Mouse (Mus musculus) retina, postnatal 7 days (tissue): ENCODE data around the gene Edrf1.

Experiments
- DNase-seq: peaks from one replicate; pipeline ENCODE4 v3.0.0-alpha.2; 2012; ENCODE audit warnings: low read depth, low spot score

The Edrf1 gene

GRCm38 (mm10) chr7:133637361-133638305 is at the start of gene Edrf1:
Edrf1 (plus strand) TSS chr7:133637543.
- peak; percentile 98 for DNase-seq

- DNase-seq = no peak
Measured at GRCm38 (mm10) chr7:133591750-133592149, 45.6 kb upstream of the Edrf1 start.

- DNase-seq = no peak
Measured at GRCm38 (mm10) chr7:133600558-133600957, 36.8 kb upstream of the Edrf1 start.

GRCm38 (mm10) chr7:133602058-133602457 is 35.3 kb upstream of the Edrf1 start, which contains the start of gene Tex36:
Tex36 (minus strand) TSS chr7:133602158.
- DNase-seq = no peak

GRCm38 (mm10) chr7:133603156-133603555 is 34.2 kb upstream of the Edrf1 start:
- DNase-seq = no peak

GRCm38 (mm10) chr7:133604427-133605081 is 32.8 kb upstream of the Edrf1 start:
- no peak for DNase-seq

GRCm38 (mm10) chr7:133607331-133607730 is 30.0 kb upstream of the Edrf1 start:
- DNase-seq = no peak

GRCm38 (mm10) chr7:133607883-133608575 is 29.3 kb upstream of the Edrf1 start:
- no peak for DNase-seq

GRCm38 (mm10) chr7:133608631-133609340 is 28.6 kb upstream of the Edrf1 start:
- no peak for DNase-seq

- no peak for DNase-seq
Measured at GRCm38 (mm10) chr7:133609585-133609984, 27.8 kb upstream of the Edrf1 start.

- no peak for DNase-seq
Measured at GRCm38 (mm10) chr7:133612981-133613380, 24.4 kb upstream of the Edrf1 start.

- DNase-seq = no peak
Measured at GRCm38 (mm10) chr7:133620721-133621120, 16.6 kb upstream of the Edrf1 start.

GRCm38 (mm10) chr7:133623226-133623625 is 14.1 kb upstream of the Edrf1 start:
- DNase-seq = no peak

GRCm38 (mm10) chr7:133627184-133627936 is 10.0 kb upstream of the Edrf1 start:
- no peak for DNase-seq

GRCm38 (mm10) chr7:133630821-133631220 is 6.5 kb upstream of the Edrf1 start:
- DNase-seq = no peak

GRCm38 (mm10) chr7:133632476-133632875 is 4.9 kb upstream of the Edrf1 start:
- no peak for DNase-seq

GRCm38 (mm10) chr7:133634932-133635650 is 2.3 kb upstream of the Edrf1 start:
- no peak for DNase-seq

- DNase-seq = peak; percentile 74
Measured at GRCm38 (mm10) chr7:133636738-133637352, 498 bp upstream of the Edrf1 start.

- no peak for DNase-seq
Measured at GRCm38 (mm10) chr7:133638306-133638705, 963 bp downstream of the Edrf1 start.

GRCm38 (mm10) chr7:133638821-133639220 is 1.5 kb downstream of the Edrf1 start:
- no peak for DNase-seq
